In the genomic region with DNA sequence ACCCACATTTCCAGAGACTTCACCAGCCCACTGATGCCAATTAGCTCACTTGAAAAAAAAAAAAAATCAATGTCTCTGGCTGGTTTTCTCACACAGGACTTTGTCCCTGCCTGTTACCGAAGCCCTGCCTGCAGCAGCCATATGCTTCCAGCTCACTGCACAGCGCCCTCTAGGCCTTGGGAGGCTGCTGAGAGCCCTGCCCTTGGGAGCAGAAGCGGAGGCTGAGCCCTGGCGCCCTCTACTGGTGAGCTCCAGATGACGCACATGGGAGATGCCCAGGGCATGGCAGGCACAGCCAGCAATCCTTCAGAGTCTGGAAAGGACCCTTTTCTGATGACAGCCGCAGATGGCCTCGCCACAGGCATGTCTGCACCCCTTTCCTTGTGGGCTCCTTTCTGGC, we compare ENCODE assay signal across 10 mouse cellular contexts. TPM values are rescaled to one million over a fixed set of nuclear protein-coding genes. Genes with fewer than 3 reads are reported as not detected.
DNase-seq lines count a peak whose midpoint lies in the region; ATAC-seq and TF ChIP-seq lines count a peak whose summit lies in the region.
"Had no signal": no experiment of that assay in that cellular context is flagged by ENCODE, and none has a peak within 500 bp of the region (broad histone marks: within the 10 kb centered on the region; RNA-seq: fewer than 3 reads in every experiment).

No protein-coding gene starts in this region.

- no peaks in the 10 kb centered on the region for H3K36me3 ChIP-seq in heart, adult 2 months (ENCODE audit: control insufficient read depth, insufficient read depth, low read length)
- no peaks in the 10 kb centered on the region for H3K36me3 ChIP-seq in heart, embryonic 11.5 days (ENCODE audit: control insufficient read depth, insufficient read depth, low read length)
- H3K36me3 ChIP-seq in embryonic facial prominence, embryonic 10.5 days (replicated peaks) = no peaks in the 10 kb centered on the region
- H3K36me3 ChIP-seq in hindbrain, postnatal 0 days (ENCODE audit: insufficient read depth, low read length) = no peaks in the 10 kb centered on the region
- H3K36me3 ChIP-seq in midbrain, embryonic 13.5 days = no peaks in the 10 kb centered on the region
- H3K36me3 ChIP-seq: embryonic facial prominence, embryonic 13.5 days; neural tube, embryonic 13.5 days had no signal

- TF ChIP-seq POLR2A in heart, adult 2 months (IDR thresholded peaks at IDR 0.05; ENCODE audit: insufficient read depth, low read depth, low read length) = no peak

- ATAC-seq in heart, embryonic 11.5 days (replicated peaks; ENCODE audit: insufficient number of reproducible peaks, low FRiP score, low TSS enrichment) = no peak
- ATAC-seq in hindbrain, postnatal 0 days = peak; percentile 75
- ATAC-seq in midbrain, embryonic 13.5 days = 0 out of 2 replicates have a peak, but pooled peaks have one; percentile 43

- H3K27me3 ChIP-seq in heart, adult 2 months (ENCODE audit: control insufficient read depth, insufficient read depth, low read length) = peaks cover 6% of the 10 kb centered on the region
- H3K27me3 ChIP-seq in heart, embryonic 11.5 days (ENCODE audit: control insufficient read depth, insufficient read depth, low read length) = peaks cover 18% of the 10 kb centered on the region
- peaks cover 11% of the 10 kb centered on the region; the same call in 1 of the 2 replicates for H3K27me3 ChIP-seq in embryonic facial prominence, embryonic 10.5 days (replicated peaks; ENCODE audit: low read depth, poor library complexity, severe bottlenecking)
- no peaks in the 10 kb centered on the region for H3K27me3 ChIP-seq in hindbrain, postnatal 0 days (ENCODE audit: insufficient read depth, low read length)
- no peaks in the 10 kb centered on the region for H3K27me3 ChIP-seq in midbrain, embryonic 13.5 days
- H3K27me3 ChIP-seq: embryonic facial prominence, embryonic 13.5 days; neural tube, embryonic 13.5 days had no signal

- no peak overlapping the region for H3K9ac ChIP-seq in heart, adult 2 months (ENCODE audit: low read depth, low read length)
- no peak overlapping the region for H3K9ac ChIP-seq in heart, embryonic 11.5 days (ENCODE audit: low read depth, low read length)
- H3K9ac ChIP-seq in hindbrain, postnatal 0 days (replicated peaks; ENCODE audit: low read length) = no peak overlapping the region
- no peak overlapping the region for H3K9ac ChIP-seq in midbrain, embryonic 13.5 days (replicated peaks)
- H3K9ac ChIP-seq: embryonic facial prominence, embryonic 13.5 days; neural tube, embryonic 13.5 days had no signal

- TF ChIP-seq CTCF in heart, adult 2 months (IDR thresholded peaks at IDR 0.05) = peak; percentile 72
- TF ChIP-seq CTCF in hindbrain, postnatal 0 days (IDR thresholded peaks at IDR 0.05; ENCODE audit: low read depth) = peak; percentile 93
- TF ChIP-seq CTCF in left cerebral cortex, adult 2 months (IDR thresholded peaks at IDR 0.05) = peak; percentile 90

- 36% methylated on average over 7 of the region's 7 CpGs for WGBS in heart, adult 2 months
- WGBS in heart, embryonic 11.5 days (ENCODE audit: insufficient replicate concordance) = 35% methylated on average over 7 of the region's 7 CpGs
- 31% methylated on average over 7 of the region's 7 CpGs for WGBS in embryonic facial prominence, embryonic 10.5 days
- 26% methylated on average over 7 of the region's 7 CpGs for WGBS in hindbrain, postnatal 0 days
- WGBS in midbrain, embryonic 13.5 days = 32% methylated on average over 7 of the region's 7 CpGs

- H3K79me2 ChIP-seq in heart, adult 2 months (replicated peaks; ENCODE audit: control insufficient read depth, insufficient read depth, low read length) = no peaks in the 10 kb centered on the region

- no peak overlapping the region for H3K27ac ChIP-seq in heart, adult 2 months
- H3K27ac ChIP-seq in heart, embryonic 11.5 days (ENCODE audit: low read depth, low read length) = no peak overlapping the region
- H3K27ac ChIP-seq in embryonic facial prominence, embryonic 10.5 days (replicated peaks) = no peak overlapping the region
- no peak overlapping the region for H3K27ac ChIP-seq in hindbrain, postnatal 0 days
- no peak overlapping the region; the same call in 1 of the 2 replicates for H3K27ac ChIP-seq in left cerebral cortex, adult 2 months
- H3K27ac ChIP-seq in midbrain, embryonic 13.5 days = no peak overlapping the region
- H3K27ac ChIP-seq: embryonic facial prominence, embryonic 13.5 days; neural tube, embryonic 13.5 days had no signal

- intact Hi-C loops in heart, adult 2 months (cut with DNase I) = no loop called here
- intact Hi-C loops in left cerebral cortex, adult 2 months (cut with DNase I) = loop anchor here (1.0 to 2.0 kb wide), 2 partner anchors 43 to 108 kb away; no protein-coding TSS in a partner anchor

- peak; percentile 48 to 53 for DNase-seq in heart, adult 2 months
- peak; percentile 94 for DNase-seq in adrenal gland, postnatal 14 days
- peak; percentile 82 for DNase-seq in embryonic facial prominence, embryonic 10.5 days (ENCODE audit: low spot score)
- peak; percentile 83 for DNase-seq in hindbrain, postnatal 0 days (ENCODE audit: low spot score)
- peak; percentile 79 to 83 for DNase-seq in left cerebral cortex, adult 2 months (ENCODE audit: extremely low spot score in 1 of 2, low spot score in 2 of 2)
- DNase-seq in spleen, postnatal 4 days (ENCODE audit: low spot score in 2 of 2) = peak; percentile 73 to 88

- H3K4me1 ChIP-seq in heart, adult 2 months (ENCODE audit: control insufficient read depth, insufficient read depth, low read length) = no peaks in the 10 kb centered on the region
- H3K4me1 ChIP-seq in heart, embryonic 11.5 days (ENCODE audit: control insufficient read depth, insufficient read depth, low read length) = no peaks in the 10 kb centered on the region
- H3K4me1 ChIP-seq in embryonic facial prominence, embryonic 10.5 days = no peaks in the 10 kb centered on the region
- no peaks in the 10 kb centered on the region for H3K4me1 ChIP-seq in hindbrain, postnatal 0 days (ENCODE audit: insufficient read depth, low read length)
- H3K4me1 ChIP-seq in midbrain, embryonic 13.5 days (replicated peaks) = no peaks in the 10 kb centered on the region
- H3K4me1 ChIP-seq: embryonic facial prominence, embryonic 13.5 days; neural tube, embryonic 13.5 days had no signal

- H3K4me3 ChIP-seq in heart, adult 2 months = no peak overlapping the region
- H3K4me3 ChIP-seq in heart, embryonic 11.5 days (ENCODE audit: low read depth, low read length) = no peak overlapping the region
- H3K4me3 ChIP-seq in embryonic facial prominence, embryonic 10.5 days = no peak overlapping the region
- no peak overlapping the region for H3K4me3 ChIP-seq in hindbrain, postnatal 0 days (ENCODE audit: low read length)
- H3K4me3 ChIP-seq in left cerebral cortex, adult 2 months = no peak overlapping the region
- H3K4me3 ChIP-seq in midbrain, embryonic 13.5 days (replicated peaks) = no peak overlapping the region
- H3K4me3 ChIP-seq: embryonic facial prominence, embryonic 13.5 days; neural tube, embryonic 13.5 days had no signal

- no peak overlapping the region for H3K4me2 ChIP-seq in heart, embryonic 11.5 days
- no peak overlapping the region for H3K4me2 ChIP-seq in hindbrain, postnatal 0 days (ENCODE audit: low read depth, low read length)
- H3K4me2 ChIP-seq in midbrain, embryonic 13.5 days (replicated peaks) = no peak overlapping the region
- H3K4me2 ChIP-seq: embryonic facial prominence, embryonic 13.5 days; neural tube, embryonic 13.5 days had no signal

- no peaks in the 10 kb centered on the region for H3K9me3 ChIP-seq in heart, embryonic 11.5 days (replicated peaks; ENCODE audit: control insufficient read depth, low read length)
- H3K9me3 ChIP-seq in embryonic facial prominence, embryonic 10.5 days = no peaks in the 10 kb centered on the region
- no peaks in the 10 kb centered on the region for H3K9me3 ChIP-seq in hindbrain, postnatal 0 days (ENCODE audit: low read length)
- no peaks in the 10 kb centered on the region for H3K9me3 ChIP-seq in midbrain, embryonic 13.5 days
- H3K9me3 ChIP-seq: embryonic facial prominence, embryonic 13.5 days; neural tube, embryonic 13.5 days had no signal

- no peak for TF ChIP-seq EP300 in heart, adult 2 months (IDR thresholded peaks at IDR 0.05; ENCODE audit: insufficient read depth, low read depth, low read length)

RNA-seq across cellular contexts. Expression of a gene that starts 12.8 kb away (rescaled TPM):
- total RNA-seq in heart, adult 2 months (2021) = not detected
- polyA plus RNA-seq in heart, adult 2 months (2012; rRNA removed) = 0.09 TPM in 1 of 2 replicates, not detected in the other
- polyA plus RNA-seq in heart, embryonic 11.5 days (2014; fragmentation: Nextera tagmentation; extraction: Ambion mirVana) = 0.18 TPM in 1 of 2 replicates, not detected in the other
- not detected in 2 replicates for total RNA-seq in adrenal gland, postnatal 14 days (2021)
- 5.8 and 8.3 TPM in 2 replicates for polyA plus RNA-seq in embryonic facial prominence, embryonic 10.5 days (2016; fragmentation: Nextera tagmentation; extraction: Ambion mirVana)
- 12.2 and 14.3 TPM in 2 replicates for total RNA-seq in hindbrain, postnatal 0 days (2014; rRNA removed)
- 9.8 and 12.0 TPM in 2 replicates for polyA plus RNA-seq in hindbrain, postnatal 0 days (2015; fragmentation: Nextera tagmentation; extraction: Ambion mirVana)
- 10 to 100 TPM; 57.0 to 60.5 TPM for total RNA-seq in left cerebral cortex, adult 2 months (2021)
- polyA plus RNA-seq in midbrain, embryonic 13.5 days (2015; fragmentation: Nextera tagmentation; extraction: Ambion mirVana) = 7.7 and 9.6 TPM in 2 replicates

RNA-seq across cellular contexts. Expression of a gene that starts 16.7 kb away (rescaled TPM):
- not detected for total RNA-seq in heart, adult 2 months (2021)
- not detected in 2 replicates for polyA plus RNA-seq in heart, adult 2 months (2012; rRNA removed)
- polyA plus RNA-seq in heart, embryonic 11.5 days (2014; fragmentation: Nextera tagmentation; extraction: Ambion mirVana) = not detected in 2 replicates
- not detected in 2 replicates for total RNA-seq in adrenal gland, postnatal 14 days (2021)
- not detected in 2 replicates for polyA plus RNA-seq in embryonic facial prominence, embryonic 10.5 days (2016; fragmentation: Nextera tagmentation; extraction: Ambion mirVana)
- not detected in 2 replicates for total RNA-seq in hindbrain, postnatal 0 days (2014; rRNA removed)
- not detected in 2 replicates for polyA plus RNA-seq in hindbrain, postnatal 0 days (2015; fragmentation: Nextera tagmentation; extraction: Ambion mirVana)
- total RNA-seq in left cerebral cortex, adult 2 months (2021) = not detected
- polyA plus RNA-seq in midbrain, embryonic 13.5 days (2015; fragmentation: Nextera tagmentation; extraction: Ambion mirVana) = not detected in 2 replicates
- polyA plus RNA-seq: embryonic facial prominence, embryonic 13.5 days; neural tube, embryonic 13.5 days had no signal

RNA-seq across cellular contexts. Expression of a gene that starts 42.6 kb away (rescaled TPM):
- 10 to 100 TPM; 40.3 to 47.6 TPM for total RNA-seq in heart, adult 2 months (2021)
- polyA plus RNA-seq in heart, adult 2 months (2012; rRNA removed) = 62.1 and 69.2 TPM in 2 replicates
- polyA plus RNA-seq in heart, embryonic 11.5 days (2014; fragmentation: Nextera tagmentation; extraction: Ambion mirVana) = 34.7 and 36.8 TPM in 2 replicates
- total RNA-seq in adrenal gland, postnatal 14 days (2021) = 92.3 and 93.9 TPM in 2 replicates
- 27.4 and 28.7 TPM in 2 replicates for polyA plus RNA-seq in embryonic facial prominence, embryonic 10.5 days (2016; fragmentation: Nextera tagmentation; extraction: Ambion mirVana)
- 91.4 and 107 TPM in 2 replicates for total RNA-seq in hindbrain, postnatal 0 days (2014; rRNA removed)
- polyA plus RNA-seq in hindbrain, postnatal 0 days (2015; fragmentation: Nextera tagmentation; extraction: Ambion mirVana) = 86.7 and 91.7 TPM in 2 replicates
- 10 to 100 TPM; 92.2 to 98.1 TPM for total RNA-seq in left cerebral cortex, adult 2 months (2021)
- polyA plus RNA-seq in midbrain, embryonic 13.5 days (2015; fragmentation: Nextera tagmentation; extraction: Ambion mirVana) = 36.8 and 36.9 TPM in 2 replicates
